Mouse (Mus musculus) frontal cortex, postnatal 36 days (tissue): ENCODE measurements at regions not wholly inside any gene's neighbourhood (a gene's known extent, or its start where the extent isn't known, plus 50 kb on each side); places are given as distances from the start of the nearest gene placed in this dataset.

ENCODE experiments used
- DNase-seq, 2 experiments: peaks; one replicate each; pipeline ENCODE4 v3.0.0; 2022; ENCODE audit warnings: low spot score in 2 of 2

DNA sequence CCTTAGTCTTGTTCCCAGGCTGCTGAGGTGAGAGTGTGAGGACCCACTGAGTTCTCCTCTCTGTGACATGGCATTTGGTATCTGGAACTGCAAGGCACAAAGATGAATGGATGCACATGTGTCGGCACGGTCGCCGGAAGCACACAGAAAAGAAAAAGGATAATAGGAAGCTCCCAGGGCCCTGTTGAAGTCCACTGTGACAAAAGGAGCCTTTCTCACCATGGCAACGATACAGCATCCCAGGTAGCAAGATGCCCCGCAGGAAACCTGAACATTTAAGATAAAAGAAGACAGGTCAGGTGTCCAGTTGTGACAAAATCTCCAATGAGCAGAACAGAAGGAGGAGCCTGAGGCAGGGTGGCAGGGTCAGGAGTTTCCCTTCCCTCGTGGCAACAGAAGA lies 87.5 kb downstream of the Hs3st3b1 start:
- DNase-seq: no peak
